Mouse (Mus musculus) thymus, postnatal 0 days (tissue): ENCODE data around the gene Inca1. TPM values are rescaled to one million over a fixed set of nuclear protein-coding genes. Genes with fewer than 3 reads are reported as not detected.

Experiments used
- microRNA-seq: library from miRNA; unstranded; fragments of <30 nt; microRNA quantifications from one replicate; pipeline ENCODE4, GENCODE M21; 2016; ENCODE audit warnings: borderline number of aligned reads
- polyA plus RNA-seq: library from polyadenylated mRNA; unstranded; fragments of >200 nt; fragmentation: Nextera tagmentation; extraction: Ambion mirVana; gene quantifications from 2 replicates; pipeline ENCODE4 v1.2.1, GENCODE M21; 2015

Inca1 gene
- polyA plus RNA-seq, 1 experiment from 2014 or later = 0.75 TPM

Small RNAs within 50 kb of the gene (microRNA-seq; reads per million reads assigned to microRNA genes)
- not detected for gene Mir6925

Other genes starting within 250 kb of the Inca1 start
- 47.5 and 47.6 TPM in 2 replicates for gene Med11, start 248.2 kb downstream of the Inca1 start, polyA plus RNA-seq
- 4.8 and 5.1 TPM in 2 replicates for gene Zmynd15, start 240.7 kb downstream of the Inca1 start, polyA plus RNA-seq
- gene Cxcl16, start 240.2 kb downstream of the Inca1 start, polyA plus RNA-seq = 34.2 and 35.1 TPM in 2 replicates
- 8.9 and 9.3 TPM in 2 replicates for gene Tm4sf5, start 194.9 kb downstream of the Inca1 start, polyA plus RNA-seq
- 11.6 and 13.7 TPM in 2 replicates for gene Vmo1, start 185.5 kb downstream of the Inca1 start, polyA plus RNA-seq
- gene Gltpd2, start 181.0 kb downstream of the Inca1 start, polyA plus RNA-seq = 0.31 TPM in 1 of 2 replicates, not detected in the other
- gene Psmb6, start 174.8 kb downstream of the Inca1 start, polyA plus RNA-seq = 741 and 749 TPM in 2 replicates
- gene Gm40193, start 167.2 kb downstream of the Inca1 start, polyA plus RNA-seq = not detected in 2 replicates
- 2.0 and 2.7 TPM in 2 replicates for gene Pld2, start 160.1 kb downstream of the Inca1 start, polyA plus RNA-seq
- 6.3 and 6.6 TPM in 2 replicates for gene Mink1, start 137.3 kb downstream of the Inca1 start, polyA plus RNA-seq
- gene 4930544D05Rik, start 84.3 kb downstream of the Inca1 start, polyA plus RNA-seq = not detected in 2 replicates
- 0.39 and 1.1 TPM in 2 replicates for gene Chrne, start 80.9 kb downstream of the Inca1 start, polyA plus RNA-seq
- 0.06 and 0.13 TPM in 2 replicates for gene Gp1ba, start 61.0 kb downstream of the Inca1 start, polyA plus RNA-seq
- gene Rnf167, start 52.9 kb downstream of the Inca1 start, polyA plus RNA-seq = 214 and 226 TPM in 2 replicates
- 137 and 139 TPM in 2 replicates for gene Slc25a11, start 52.7 kb downstream of the Inca1 start, polyA plus RNA-seq
- gene Pfn1, start 45.5 kb downstream of the Inca1 start, polyA plus RNA-seq = 2,783 and 3,382 TPM in 2 replicates
- 13.1 and 14.7 TPM in 2 replicates for gene Eno3, start 43.0 kb downstream of the Inca1 start, polyA plus RNA-seq
- 63.7 and 85.0 TPM in 2 replicates for gene Spag7, start 30.7 kb downstream of the Inca1 start, polyA plus RNA-seq
- 6.2 and 6.9 TPM in 2 replicates for gene Camta2, start 12.1 kb downstream of the Inca1 start, polyA plus RNA-seq
- gene Kif1c, start 393 bp upstream of the Inca1 start, polyA plus RNA-seq = 1.2 and 1.4 TPM in 2 replicates
- gene Zfp3, start 64.1 kb upstream of the Inca1 start, polyA plus RNA-seq = 7.2 and 7.6 TPM in 2 replicates
- 2.1 and 3.1 TPM in 2 replicates for gene Scimp, start 112.4 kb upstream of the Inca1 start, polyA plus RNA-seq
- 35.6 and 38.1 TPM in 2 replicates for gene Rabep1, start 144.6 kb upstream of the Inca1 start, polyA plus RNA-seq